Mouse (Mus musculus): ENCODE data around the gene Otop1. TPM values are rescaled to one million over a fixed set of nuclear protein-coding genes. Genes with fewer than 3 reads are reported as not detected.

Gene Otop1
- not detected in 2 replicates for polyA plus RNA-seq (2012; rRNA removed)

GRCm38 (mm10) chr5:38275771-38276170 lies at the start of gene Otop1:
Otop1 (plus strand) TSS chr5:38275972.

GRCm38 (mm10) chr5:38260107-38260682 lies 15.6 kb upstream of the Otop1 start, which contains the start of gene Tmem128:
Tmem128 (plus strand) TSS chr5:38260185.

GRCm38 (mm10) chr5:38318966-38319786 lies 43.4 kb downstream of the Otop1 start, which contains the start of gene Drd5:
Drd5 (plus strand) TSS chr5:38319367.

Other genes starting within 250 kb of the Otop1 start
- 14.7 and 15.3 TPM in 2 replicates for gene Stx18, start 237.2 kb upstream of the Otop1 start, polyA plus RNA-seq (2012; rRNA removed)
- 14.7 and 17.8 TPM in 2 replicates for gene Nsg1, start 116.1 kb upstream of the Otop1 start, polyA plus RNA-seq (2012; rRNA removed)
- 14.4 and 14.9 TPM in 2 replicates for gene Zbtb49, start 55.5 kb upstream of the Otop1 start, polyA plus RNA-seq (2012; rRNA removed)
- 1.8 and 2.2 TPM in 2 replicates for gene Lyar, start 55.5 kb upstream of the Otop1 start, polyA plus RNA-seq (2012; rRNA removed)
- 18.1 and 19.7 TPM in 2 replicates for gene Tmem128, start 15.8 kb upstream of the Otop1 start, polyA plus RNA-seq (2012; rRNA removed)
- not detected in 2 replicates for gene Drd5, start 43.4 kb downstream of the Otop1 start, polyA plus RNA-seq (2012; rRNA removed)
- 3.3 and 3.6 TPM in 2 replicates for gene Slc2a9, start 227.2 kb downstream of the Otop1 start, polyA plus RNA-seq (2012; rRNA removed)